Mouse (Mus musculus) stomach, adult 2 months (tissue): ENCODE results near the gene Ctla2a. TPM values are rescaled to one million over a fixed set of nuclear protein-coding genes. Genes with fewer than 3 reads are reported as not detected.

Experiments
- polyA plus RNA-seq: library from polyadenylated mRNA; depleted of rRNA; stranded (reverse); fragments of >200 nt; gene quantifications from 2 replicates; pipeline ENCODE4 v1.2.3, GENCODE M21; 2012; rRNA removed

The Ctla2a gene
- 0.63 and 1.1 TPM in 2 replicates for polyA plus RNA-seq

GRCm38 (mm10) chr13:60936500-60936901 is at the start of gene Ctla2a, which contains the start of gene Gm49391:
TSS of gene Ctla2a (minus strand) at chr13:60936625.
TSS of gene Gm49391 (minus strand) at chr13:60936571.

GRCm38 (mm10) chr13:60941884-60942283 is 5.5 kb upstream of the Ctla2a start, which contains the start of gene Tpbpa:
TSS of gene Tpbpa (minus strand) at chr13:60941984.

GRCm38 (mm10) chr13:60935490-60935889 is 935 bp downstream of the Ctla2a start, which contains the start of gene Gm49393:
TSS of gene Gm49393 (minus strand) at chr13:60935590.

GRCm38 (mm10) chr13:60904780-60905179 is 31.6 kb downstream of the Ctla2a start, which contains the start of gene Tpbpb:
TSS of gene Tpbpb (minus strand) at chr13:60904880.

GRCm38 (mm10) chr13:60897328-60897727 is 39.1 kb downstream of the Ctla2a start, which contains the start of gene Ctla2b:
TSS of gene Ctla2b (minus strand) at chr13:60897447.

GRCm38 (mm10) chr13:60896794-60897193 is 39.6 kb downstream of the Ctla2a start, which contains the start of gene Gm49392:
TSS of gene Gm49392 (minus strand) at chr13:60896894.

Other genes with a start within 250 kb of the Ctla2a start
- not detected in 2 replicates for gene BC051665, start 150.3 kb downstream of the Ctla2a start, polyA plus RNA-seq
- not detected in 2 replicates for gene Ctsll3, start 133.8 kb downstream of the Ctla2a start, polyA plus RNA-seq
- gene 4930486L24Rik, start 72.2 kb downstream of the Ctla2a start, polyA plus RNA-seq = not detected in 2 replicates
- gene Gm49392, start 39.7 kb downstream of the Ctla2a start, polyA plus RNA-seq = not detected in 2 replicates
- 0.10 and 0.53 TPM in 2 replicates for gene Ctla2b, start 39.2 kb downstream of the Ctla2a start, polyA plus RNA-seq
- not detected in 2 replicates for gene Tpbpb, start 31.7 kb downstream of the Ctla2a start, polyA plus RNA-seq
- gene Gm49393, start 1.0 kb downstream of the Ctla2a start, polyA plus RNA-seq = not detected in 2 replicates
- 0.08 and 0.12 TPM in 2 replicates for gene Gm49391, start 54 bp downstream of the Ctla2a start, polyA plus RNA-seq
- not detected in 2 replicates for gene Tpbpa, start 5.4 kb upstream of the Ctla2a start, polyA plus RNA-seq
- gene Ctsj, start 69.3 kb upstream of the Ctla2a start, polyA plus RNA-seq = not detected in 2 replicates
- not detected in 2 replicates for gene Ctsq, start 104.0 kb upstream of the Ctla2a start, polyA plus RNA-seq
- gene Ctsr, start 227.6 kb upstream of the Ctla2a start, polyA plus RNA-seq = not detected in 2 replicates